Mouse (Mus musculus): ENCODE measurements around the gene Parp2.
"Not testable (repeated sequence)": the region's sequence is repeated elsewhere in the genome, so short reads cannot be mapped to it uniquely, and the experiment has no call there.

Gene Parp2

GRCm38 (mm10) chr14:50829878-50830277 lies 22.2 kb downstream of the Parp2 start:
- no peak for DNase-seq (ENCODE audit: low spot score)

- no peak for DNase-seq (ENCODE audit: low spot score)
Observed at GRCm38 (mm10) chr14:50833964-50834363, 26.3 kb downstream of the Parp2 start.

- DNase-seq (ENCODE audit: low spot score): no peak
Observed at GRCm38 (mm10) chr14:50834435-50834834, 26.8 kb downstream of the Parp2 start.

- DNase-seq (ENCODE audit: low spot score): no peak
Observed at GRCm38 (mm10) chr14:50837236-50837635, 29.6 kb downstream of the Parp2 start.

- DNase-seq (ENCODE audit: low spot score): no peak
Observed at GRCm38 (mm10) chr14:50855788-50856187, 48.1 kb downstream of the Parp2 start.

GRCm38 (mm10) chr14:50862641-50863040 lies 55.0 kb downstream of the Parp2 start:
- DNase-seq (ENCODE audit: low spot score): no peak

GRCm38 (mm10) chr14:50865005-50865404 lies 57.4 kb downstream of the Parp2 start:
- not testable (repeated sequence) for DNase-seq (ENCODE audit: low spot score)

GRCm38 (mm10) chr14:50866966-50867365 lies 59.3 kb downstream of the Parp2 start:
- DNase-seq (ENCODE audit: low spot score): no peak

GRCm38 (mm10) chr14:50868211-50868610 lies 60.6 kb downstream of the Parp2 start:
- DNase-seq (ENCODE audit: low spot score): no peak

GRCm38 (mm10) chr14:50868656-50869055 lies 61.0 kb downstream of the Parp2 start:
- DNase-seq (ENCODE audit: low spot score): no peak

- DNase-seq (ENCODE audit: low spot score): peak; percentile 64
Observed at GRCm38 (mm10) chr14:50869889-50870804, 62.5 kb downstream of the Parp2 start, which contains the start of gene Tep1. Gene Tep1 (minus strand): TSS chr14:50870560.

GRCm38 (mm10) chr14:50870805-50871143 lies 63.1 kb downstream of the Parp2 start:
- DNase-seq (ENCODE audit: low spot score): no peak

Measured in urinary bladder, postnatal 14 days (tissue).